8 mouse cellular contexts compared by ENCODE assay signal in genomic region chr10:126844689-126845088, GRCm38 (mm10). TPM values are rescaled to one million over a fixed set of nuclear protein-coding genes. Genes with fewer than 3 reads are reported as not detected.
DNase-seq lines count a peak whose midpoint lies in the region; ATAC-seq and TF ChIP-seq lines count a peak whose summit lies in the region.

No protein-coding gene starts in this region.

- peak overlapping the region; percentile 2; the same call in 1 of the 2 replicates for H3K4me2 ChIP-seq in lung, embryonic 14.5 days

- no peaks in the 10 kb centered on the region for H3K9me3 ChIP-seq in lung, embryonic 14.5 days (ENCODE audit: low read depth, low read length)

- H3K27ac ChIP-seq in lung, embryonic 14.5 days (ENCODE audit: low read depth), result no peak overlapping the region

- ATAC-seq in lung, embryonic 14.5 days (ENCODE audit: insufficient read depth), result peak; percentile 21; the same call in 1 of the 2 replicates

- H3K4me3 ChIP-seq in lung, embryonic 14.5 days (ENCODE audit: low read depth, low read length), result no peak overlapping the region

- H3K27me3 ChIP-seq in lung, embryonic 14.5 days (ENCODE audit: insufficient read depth, low read length), result no peaks in the 10 kb centered on the region

- DNase-seq in ovary, postnatal 36 days (ENCODE audit: low spot score), result peak; percentile 29
- DNase-seq in ovary, adult 18-20 months (ENCODE audit: low spot score), result no peak
- peak; percentile 70 to 76 for DNase-seq in cerebellum, postnatal 10 days
- DNase-seq in gastrocnemius, postnatal 14 days, result peak; percentile 19
- peak; percentile 72 to 80 for DNase-seq in layer of hippocampus, postnatal 10 days (ENCODE audit: low spot score in 2 of 2)
- peak; percentile 61 for DNase-seq in lung, embryonic 14.5 days
- DNase-seq in right cerebral cortex, postnatal 10 days (ENCODE audit: low spot score in 2 of 2), result peak; percentile 80 to 82
- DNase-seq in T-cell, adult 2 months (ENCODE audit: low spot score), result no peak

- TF ChIP-seq CTCF in lung, embryonic 14.5 days (IDR thresholded peaks at IDR 0.05; ENCODE audit: low read depth), result peak; percentile 43

- H3K9ac ChIP-seq in lung, embryonic 14.5 days, result no peak overlapping the region

- 0 out of 2 replicates have a peak, but pooled peaks cover 4% of the 10 kb centered on the region for H3K4me1 ChIP-seq in lung, embryonic 14.5 days (ENCODE audit: insufficient read depth)

- intact Hi-C loops in gastrocnemius, postnatal 14 days (cut with DNase I; ENCODE audit: low total_unique reads), result no loop called here

- H3K36me3 ChIP-seq in lung, embryonic 14.5 days (ENCODE audit: insufficient read depth), result no peaks in the 10 kb centered on the region

- 35% methylated on average over 12 of the region's 12 CpGs for WGBS in lung, embryonic 14.5 days

RNA-seq across cellular contexts. Expression of gene Atp23, which starts 56.5 kb away (rescaled TPM):
- total RNA-seq in gastrocnemius, postnatal 14 days (2021), result 1 to 10 TPM; 1.6 to 2.9 TPM
- total RNA-seq in layer of hippocampus, postnatal 10 days (2021), result 10 to 100 TPM in 1 of 2 experiments, 1 to 10 TPM in 1; 7.4 to 10.3 TPM
- polyA plus RNA-seq in lung, embryonic 14.5 days (2014; fragmentation: Nextera tagmentation; extraction: Ambion mirVana), result 25.0 and 25.7 TPM in 2 replicates

Comparison
In these comparisons a context has a peak if more than half of its experiments do, and no peak if none do; other contexts are left out.
1. DNase-seq: peak in ovary, postnatal 36 days (single experiment), cerebellum, postnatal 10 days (2 of 2), gastrocnemius, postnatal 14 days (single experiment), layer of hippocampus, postnatal 10 days (2 of 2), lung, embryonic 14.5 days (single experiment) and right cerebral cortex, postnatal 10 days (2 of 2); none in ovary, adult 18-20 months (single experiment) and T-cell, adult 2 months (single experiment).